Mouse (Mus musculus) CD8-positive naive resting alpha-beta T cell, adult 2 months (primary cell): ENCODE results near the gene Stxbp1.

Source experiments
- DNase-seq, 2 experiments: peaks; one replicate each; pipeline ENCODE4 v3.0.0; 2022; ENCODE audit warnings: low read depth in 2 of 2, low spot score in 2 of 2

Stxbp1 gene

GRCm38 (mm10) chr2:32795748-32796418, 51.2 kb downstream of the Stxbp1 start:
- no peak for DNase-seq

GRCm38 (mm10) chr2:32791297-32791696, 55.7 kb downstream of the Stxbp1 start:
- DNase-seq = no peak

GRCm38 (mm10) chr2:32788581-32788980, 58.5 kb downstream of the Stxbp1 start:
- DNase-seq = no peak

DNA sequence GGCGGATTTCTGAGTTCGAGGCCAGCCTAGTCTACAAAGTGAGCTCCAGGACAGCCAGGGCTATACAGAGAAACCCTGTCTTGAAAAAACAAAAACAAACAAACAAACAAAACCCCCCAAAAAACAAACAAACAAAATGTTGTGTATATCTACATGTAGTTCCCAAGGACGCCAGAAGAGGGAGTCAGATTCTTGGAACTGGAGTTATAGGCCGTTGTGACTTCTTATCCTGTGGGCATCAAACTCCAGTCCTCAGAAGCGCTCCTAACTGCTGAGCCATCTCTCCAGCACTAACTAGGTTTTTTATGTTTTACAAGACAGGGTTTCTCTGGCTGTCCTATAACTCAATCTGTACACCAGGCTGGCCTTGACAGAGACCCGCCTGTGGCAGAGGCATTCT, 59.9 kb downstream of the Stxbp1 start:
- DNase-seq = no peak

DNA sequence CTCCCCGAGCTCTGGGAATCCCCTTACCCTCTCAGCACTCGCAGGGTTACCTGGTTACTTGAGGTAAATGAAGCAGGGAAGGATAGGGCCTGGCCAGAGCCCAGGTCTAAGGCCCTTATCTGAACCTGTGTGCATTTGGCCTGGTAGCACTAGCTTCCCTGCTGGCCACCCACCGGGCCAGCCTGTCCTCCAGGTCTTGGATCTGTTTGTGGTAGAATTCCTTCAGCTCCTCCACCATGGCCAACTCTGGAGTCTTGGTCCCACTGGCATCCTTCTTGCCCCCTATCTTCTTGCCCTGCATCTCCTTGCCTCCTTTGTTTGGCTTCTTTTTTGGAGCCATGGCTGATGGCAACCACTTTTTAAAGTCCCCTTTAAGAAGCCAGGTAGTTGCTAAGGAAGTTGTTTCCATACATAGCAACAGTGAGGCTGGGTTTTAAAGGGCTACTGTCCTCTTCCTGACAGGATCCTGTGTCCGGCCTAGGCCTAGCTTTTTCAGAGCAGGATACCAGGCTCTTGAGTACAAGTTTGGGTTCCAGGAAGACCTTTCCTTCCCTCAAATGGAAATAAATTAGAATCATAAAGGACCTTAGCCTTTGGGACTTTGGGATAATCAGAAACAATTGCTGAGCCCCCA, 62.9 kb downstream of the Stxbp1 start, which contains the start of gene Cfap157:
Gene Cfap157, minus strand, starts transcription at position 381 of the 634 bp plus-strand sequence.
- no peak for DNase-seq

DNA sequence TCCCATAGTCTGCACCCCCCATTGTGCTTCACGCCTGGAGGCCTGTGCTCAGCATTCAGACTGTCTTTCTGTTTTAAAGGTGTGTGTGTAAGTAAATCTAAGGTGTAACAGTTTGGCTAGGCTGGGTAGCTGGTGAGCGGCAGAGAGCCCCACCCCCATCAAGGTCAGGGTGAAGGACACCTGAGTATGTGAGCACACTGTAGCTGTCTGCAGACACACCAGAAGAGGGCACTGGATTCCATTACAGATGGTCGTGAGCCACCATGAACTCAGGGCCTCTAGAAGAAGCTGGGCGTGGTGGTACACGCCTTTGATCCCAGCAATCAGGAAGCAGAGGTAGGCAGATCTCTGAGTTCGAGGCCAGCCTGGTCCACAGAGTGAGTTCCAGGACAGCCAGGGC, 65.3 kb downstream of the Stxbp1 start:
- no peak for DNase-seq

DNA sequence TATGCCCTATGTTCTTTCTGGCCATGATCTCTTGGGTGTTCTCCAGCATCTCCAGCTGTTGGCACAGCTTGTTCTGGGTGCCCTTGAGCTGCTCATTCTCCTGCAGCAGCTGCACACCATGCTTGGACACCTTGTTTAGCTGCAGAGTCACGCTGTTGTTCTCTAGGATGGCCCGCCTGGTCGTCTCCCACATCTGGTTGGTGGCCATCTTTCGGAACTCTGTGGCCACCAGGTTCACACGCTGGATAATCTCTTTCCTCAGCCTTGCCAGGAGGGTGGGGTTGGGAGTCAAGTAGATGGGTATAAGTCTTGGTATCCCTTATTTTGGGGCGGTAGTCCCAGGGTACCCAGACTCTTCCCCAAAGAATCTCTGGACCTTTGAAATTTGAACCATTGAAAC, 67.3 kb downstream of the Stxbp1 start:
- no peak for DNase-seq

- no peak for DNase-seq
Observed at GRCm38 (mm10) chr2:32779131-32779530, 67.9 kb downstream of the Stxbp1 start.

DNA sequence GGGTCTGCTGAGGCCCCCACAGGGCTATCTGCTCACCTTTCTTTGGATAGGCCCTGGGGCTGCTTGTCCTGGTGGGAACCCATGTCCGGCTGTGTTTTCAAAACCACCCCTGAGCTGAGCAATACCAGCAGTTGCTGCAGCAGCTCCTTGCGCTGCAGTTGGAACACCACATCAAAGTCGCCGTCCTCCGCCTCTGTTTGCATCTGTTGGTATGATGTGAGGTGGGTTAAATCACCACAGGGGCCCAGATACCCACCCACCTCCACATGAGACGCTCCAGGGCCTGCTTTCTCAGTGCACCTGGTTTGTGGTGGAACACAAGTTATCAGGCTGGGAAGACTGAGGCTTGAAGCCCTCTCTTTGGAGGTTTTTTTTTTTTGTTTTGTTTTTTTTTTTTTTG, 69.0 kb downstream of the Stxbp1 start:
- DNase-seq = peak in 1 of 2 experiments; percentile 23

- no peak for DNase-seq
Observed at GRCm38 (mm10) chr2:32776192-32776591, 70.9 kb downstream of the Stxbp1 start.

GRCm38 (mm10) chr2:32775359-32776074, 71.5 kb downstream of the Stxbp1 start, which contains the start of the genes Ttc16 and Ptrh1:
Gene Ttc16, minus strand, starts transcription at chr2:32775633.
Gene Ptrh1, plus strand, starts transcription at chr2:32775786.
- peak; percentile 93 to 97 for DNase-seq

DNA sequence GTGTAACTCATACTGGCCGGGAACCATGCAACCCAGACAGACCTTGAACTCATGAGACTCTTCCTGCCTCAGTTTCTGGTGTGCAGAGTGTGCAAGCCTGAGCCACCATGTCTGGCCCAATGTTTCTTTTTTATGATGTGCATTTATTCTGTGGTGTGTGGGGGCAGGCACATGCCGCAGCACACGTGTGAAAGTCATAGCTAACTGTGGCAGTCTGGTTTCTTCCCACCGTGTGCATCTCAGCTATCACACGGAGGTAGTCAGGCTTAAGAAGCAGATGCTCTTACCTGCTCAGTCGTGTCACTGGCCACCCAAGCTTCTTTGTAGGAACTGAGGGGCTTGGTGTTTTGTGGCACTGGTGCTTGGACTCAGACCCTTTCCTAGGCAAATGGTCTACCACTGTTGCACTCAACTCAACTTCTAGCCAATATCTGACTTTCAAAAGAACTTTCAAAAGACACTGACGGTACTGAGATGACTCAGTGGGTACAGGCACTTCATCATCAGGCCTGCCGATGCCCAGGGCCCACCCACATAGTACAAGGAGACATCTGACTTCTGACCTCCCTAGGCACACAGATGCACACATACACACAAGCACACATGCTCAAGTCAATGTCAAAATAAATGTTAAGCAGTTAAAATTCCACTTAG, 74.3 kb downstream of the Stxbp1 start:
- no peak for DNase-seq

DNA sequence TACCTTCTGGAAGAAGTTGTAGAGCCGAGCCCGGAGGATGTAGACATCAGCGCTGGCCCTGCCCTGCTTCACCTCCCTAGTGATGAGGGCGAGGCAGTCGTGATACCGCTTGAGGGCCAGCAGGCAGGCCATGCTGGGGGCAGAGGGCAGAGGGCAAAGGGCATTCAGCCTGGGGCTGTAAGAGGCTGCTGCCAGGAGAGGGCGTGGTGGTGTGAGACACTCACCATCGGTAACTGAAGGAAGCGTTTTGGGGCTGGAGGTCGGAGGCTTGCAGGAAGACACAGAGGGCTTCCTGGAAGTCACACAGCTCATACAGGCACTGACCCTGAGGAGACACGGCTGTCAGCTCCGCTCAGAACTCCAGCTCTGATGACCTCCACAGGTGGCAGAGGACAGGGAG, 75.2 kb downstream of the Stxbp1 start:
- DNase-seq = no peak

GRCm38 (mm10) chr2:32769327-32770085, 77.5 kb downstream of the Stxbp1 start:
- DNase-seq = no peak

- no peak for DNase-seq
Observed at GRCm38 (mm10) chr2:32768661-32769285, 78.3 kb downstream of the Stxbp1 start.

- no peak for DNase-seq
Observed at GRCm38 (mm10) chr2:32767241-32767640, 79.8 kb downstream of the Stxbp1 start.

DNA sequence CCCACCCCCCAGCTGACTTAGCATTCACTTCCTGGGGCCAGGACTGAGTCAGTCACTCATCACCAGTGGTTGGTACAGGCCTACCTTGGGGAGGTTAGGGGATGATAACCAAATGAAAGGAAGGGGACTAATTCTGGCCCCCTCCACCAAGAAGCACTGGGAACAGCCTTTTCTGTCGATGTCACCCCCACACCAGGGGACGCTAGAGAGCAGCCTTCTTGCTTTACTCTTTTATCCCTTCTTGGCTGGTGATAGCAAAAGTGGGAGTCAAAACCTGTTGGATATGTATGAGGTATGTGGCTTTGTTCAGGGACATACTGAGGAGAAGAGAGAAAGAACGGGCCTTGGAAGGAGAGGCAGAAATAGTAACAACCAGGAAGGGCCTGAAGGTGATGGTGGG, 83.7 kb downstream of the Stxbp1 start:
- DNase-seq = no peak

- no peak for DNase-seq
Observed at GRCm38 (mm10) chr2:32761859-32762258, 85.2 kb downstream of the Stxbp1 start.

- DNase-seq = no peak
Observed at GRCm38 (mm10) chr2:32761361-32761760, 85.7 kb downstream of the Stxbp1 start.

- DNase-seq = no peak
Observed at GRCm38 (mm10) chr2:32759001-32759400, 88.0 kb downstream of the Stxbp1 start.
